Mouse (Mus musculus) Muller cell, postnatal 12 days (primary cell): ENCODE measurements around the gene Wscd1.
A peak's percentile ranks its signal among the peaks of the same experiment; 100 is the strongest.

Experiments
- DNase-seq: peaks from one replicate; pipeline ENCODE4 v3.0.0-alpha.2; 2015; ENCODE audit errors: inconsistent ontology term

Wscd1 gene

GRCm38 (mm10) chr11:71769744-71770143 lies 20.0 kb downstream of the Wscd1 start:
- no peak for DNase-seq

GRCm38 (mm10) chr11:71770479-71770878 lies 20.8 kb downstream of the Wscd1 start:
- peak; percentile 66 for DNase-seq

- peak; percentile 70 for DNase-seq
Observed at GRCm38 (mm10) chr11:71771074-71771473, 21.4 kb downstream of the Wscd1 start.

GRCm38 (mm10) chr11:71772056-71772455 lies 22.3 kb downstream of the Wscd1 start:
- peak; percentile 68 for DNase-seq

- no peak for DNase-seq
Observed at GRCm38 (mm10) chr11:71772802-71773201, 23.1 kb downstream of the Wscd1 start.

- DNase-seq, result no peak
Observed at GRCm38 (mm10) chr11:71773986-71774767, 24.5 kb downstream of the Wscd1 start.

- DNase-seq, result no peak
Observed at GRCm38 (mm10) chr11:71775056-71775455, 25.3 kb downstream of the Wscd1 start.

GRCm38 (mm10) chr11:71779642-71780041 lies 29.9 kb downstream of the Wscd1 start:
- DNase-seq, result no peak

- no peak for DNase-seq
Observed at GRCm38 (mm10) chr11:71781737-71782354, 32.1 kb downstream of the Wscd1 start.

GRCm38 (mm10) chr11:71785499-71785898 lies 35.8 kb downstream of the Wscd1 start:
- DNase-seq, result no peak

- no peak for DNase-seq
Observed at GRCm38 (mm10) chr11:71788209-71788608, 38.5 kb downstream of the Wscd1 start.

- DNase-seq, result no peak
Observed at GRCm38 (mm10) chr11:71790227-71790626, 40.5 kb downstream of the Wscd1 start.

- DNase-seq, result no peak
Observed at GRCm38 (mm10) chr11:71799206-71799605, 49.5 kb downstream of the Wscd1 start.

- DNase-seq, result no peak
Observed at GRCm38 (mm10) chr11:71808521-71808920, 58.8 kb downstream of the Wscd1 start.

GRCm38 (mm10) chr11:71811828-71812227 lies 62.1 kb downstream of the Wscd1 start:
- no peak for DNase-seq

- DNase-seq, result no peak
Observed at GRCm38 (mm10) chr11:71812921-71813320, 63.2 kb downstream of the Wscd1 start.

GRCm38 (mm10) chr11:71814511-71814910 lies 64.8 kb downstream of the Wscd1 start:
- no peak for DNase-seq

- no peak for DNase-seq
Observed at GRCm38 (mm10) chr11:71815326-71815725, 65.6 kb downstream of the Wscd1 start.

GRCm38 (mm10) chr11:71816918-71817317 lies 67.2 kb downstream of the Wscd1 start:
- DNase-seq, result no peak

GRCm38 (mm10) chr11:71817341-71817740 lies 67.6 kb downstream of the Wscd1 start:
- DNase-seq, result no peak

GRCm38 (mm10) chr11:71818111-71818510 lies 68.4 kb downstream of the Wscd1 start:
- no peak for DNase-seq

- no peak for DNase-seq
Observed at GRCm38 (mm10) chr11:71819901-71820300, 70.2 kb downstream of the Wscd1 start.

GRCm38 (mm10) chr11:71820847-71821246 lies 71.1 kb downstream of the Wscd1 start:
- no peak for DNase-seq
